Comparison of ENCODE assay signal across 32 mouse cellular contexts in genomic region chr6:30226971-30227700, GRCm38 (mm10).
DNase-seq lines count a peak whose midpoint lies in the region; ATAC-seq and TF ChIP-seq lines count a peak whose summit lies in the region.
"Had no signal": no experiment of that assay in that cellular context is flagged by ENCODE, and none has a peak within 500 bp of the region (broad histone marks: within the 10 kb centered on the region; RNA-seq: fewer than 3 reads in every experiment).

No protein-coding gene starts in this region.

- no peak overlapping the region for H3K27ac ChIP-seq in midbrain, postnatal 0 days (ENCODE audit: low read depth, low read length)
- H3K27ac ChIP-seq: embryonic facial prominence, embryonic 13.5 days; forebrain, embryonic 10.5 days; forebrain, embryonic 15.5 days; hindbrain, embryonic 10.5 days; hindbrain, embryonic 15.5 days; kidney, embryonic 15.5 days; layer of hippocampus, adult 2 months; left cerebral cortex, adult 2 months; limb, embryonic 12.5 days; liver, embryonic 15.5 days; lung, embryonic 15.5 days; midbrain, embryonic 12.5 days; stomach, embryonic 15.5 days had no signal

- no peaks in the 10 kb centered on the region for H3K9me3 ChIP-seq in midbrain, postnatal 0 days (ENCODE audit: low read length)
- H3K9me3 ChIP-seq: embryonic facial prominence, embryonic 13.5 days; forebrain, embryonic 10.5 days; forebrain, embryonic 15.5 days; hindbrain, embryonic 10.5 days; hindbrain, embryonic 15.5 days; kidney, embryonic 15.5 days; limb, embryonic 12.5 days; liver, embryonic 15.5 days; lung, embryonic 15.5 days; midbrain, embryonic 12.5 days; stomach, embryonic 15.5 days had no signal

- H3K9ac ChIP-seq in midbrain, postnatal 0 days (replicated peaks; ENCODE audit: low read length, poor library complexity, severe bottlenecking) = no peak overlapping the region
- H3K9ac ChIP-seq: embryonic facial prominence, embryonic 13.5 days; forebrain, embryonic 15.5 days; hindbrain, embryonic 15.5 days; kidney, embryonic 15.5 days; limb, embryonic 12.5 days; liver, embryonic 15.5 days; lung, embryonic 15.5 days; midbrain, embryonic 12.5 days; stomach, embryonic 15.5 days had no signal

- TF ChIP-seq CTCF in midbrain, postnatal 0 days (IDR thresholded peaks at IDR 0.05) = no peak

- WGBS in midbrain, postnatal 0 days = 80% methylated on average over 7 of the region's 7 CpGs

- no peaks in the 10 kb centered on the region for H3K27me3 ChIP-seq in midbrain, postnatal 0 days (ENCODE audit: insufficient read depth, low read length)
- H3K27me3 ChIP-seq: embryonic facial prominence, embryonic 13.5 days; forebrain, embryonic 15.5 days; hindbrain, embryonic 15.5 days; kidney, embryonic 15.5 days; limb, embryonic 12.5 days; liver, embryonic 15.5 days; lung, embryonic 15.5 days; midbrain, embryonic 12.5 days; stomach, embryonic 15.5 days had no signal

- H3K4me3 ChIP-seq in midbrain, postnatal 0 days (ENCODE audit: low read depth, low read length) = no peak overlapping the region
- H3K4me3 ChIP-seq: embryonic facial prominence, embryonic 13.5 days; forebrain, embryonic 10.5 days; forebrain, embryonic 15.5 days; hindbrain, embryonic 10.5 days; hindbrain, embryonic 15.5 days; kidney, embryonic 15.5 days; layer of hippocampus, adult 2 months; left cerebral cortex, adult 2 months; limb, embryonic 12.5 days; liver, embryonic 15.5 days; lung, embryonic 15.5 days; midbrain, embryonic 12.5 days; stomach, embryonic 15.5 days had no signal

- no peaks in the 10 kb centered on the region for H3K4me1 ChIP-seq in midbrain, postnatal 0 days (ENCODE audit: insufficient read depth, low read length)
- H3K4me1 ChIP-seq: embryonic facial prominence, embryonic 13.5 days; forebrain, embryonic 10.5 days; hindbrain, embryonic 10.5 days; hindbrain, embryonic 15.5 days; kidney, embryonic 15.5 days; limb, embryonic 12.5 days; lung, embryonic 15.5 days; midbrain, embryonic 12.5 days had no signal

- H3K4me2 ChIP-seq in midbrain, postnatal 0 days (ENCODE audit: low read depth, low read length, poor library complexity, severe bottlenecking) = no peak overlapping the region
- H3K4me2 ChIP-seq: embryonic facial prominence, embryonic 13.5 days; forebrain, embryonic 15.5 days; hindbrain, embryonic 15.5 days; kidney, embryonic 15.5 days; limb, embryonic 12.5 days; liver, embryonic 15.5 days; lung, embryonic 15.5 days; midbrain, embryonic 12.5 days; stomach, embryonic 15.5 days had no signal

- DNase-seq in retina, postnatal 1 day = peak; percentile 17
- DNase-seq in retina, embryonic 14.5 days (ENCODE audit: low spot score) = no peak
- peak; percentile 74 for DNase-seq in A20 (ENCODE audit: low read depth, low spot score)
- peak; percentile 49 for DNase-seq in naive thymus-derived CD4-positive, alpha-beta T cell, adult 2 months (ENCODE audit: low read depth)
- DNase-seq in right cerebral cortex, adult 18-20 months = no peak
- DNase-seq in thymus, postnatal 10 days (ENCODE audit: low spot score in 2 of 2) = no peak
- no peak for DNase-seq in midbrain, postnatal 0 days (ENCODE audit: low spot score)
- DNase-seq: adrenal gland, adult 8-10 months; cerebellum, adult 11-12 months; cerebellum, adult 9-11 months; heart, postnatal 14 days; kidney, adult 18-20 months; kidney, postnatal 25 days; lung, postnatal 36 days; right cerebral cortex, postnatal 14 days; thymus, postnatal 25 days had no signal

- peak; percentile 41 for ATAC-seq in CD4-positive, CD25-positive, alpha-beta regulatory T cell, adult 4 months
- no peak for ATAC-seq in midbrain, postnatal 0 days (ENCODE audit: low FRiP score)
- ATAC-seq: activated CD4-positive, CD25-positive, alpha-beta regulatory T cell, adult 4 months; forebrain, embryonic 15.5 days; inflammation-experienced regulatory T-cells, adult 6 months had no signal

- no peaks in the 10 kb centered on the region; the same call in 1 of the 2 replicates for H3K36me3 ChIP-seq in midbrain, postnatal 0 days (ENCODE audit: insufficient read depth, low read length)
- H3K36me3 ChIP-seq: hindbrain, embryonic 15.5 days; stomach, embryonic 15.5 days had no signal

Comparison
In these comparisons a context has a peak if more than half of its experiments do, and no peak if none do; other contexts are left out.
1. DNase-seq: peak in retina, postnatal 1 day (single experiment), A20 (single experiment) and naive thymus-derived CD4-positive, alpha-beta T cell, adult 2 months (single experiment); none in retina, embryonic 14.5 days (single experiment), right cerebral cortex, adult 18-20 months (single experiment), thymus, postnatal 10 days (0 of 2) and midbrain, postnatal 0 days (single experiment).